Mouse (Mus musculus): Measurements from ENCODE around the gene Emsy. TPM values are rescaled to one million over a fixed set of nuclear protein-coding genes. Genes with fewer than 3 reads are reported as not detected.

The Emsy gene
- polyA plus RNA-seq, 1 experiment, result 20.9 TPM

GRCm38 (mm10) chr7:98597402-98597801, 59.2 kb downstream of the Emsy start:
- WGBS, result 81% methylated on average over 8 of the region's 8 CpGs
- H3K27me3 ChIP-seq (replicated peaks; ENCODE audit: control insufficient read depth, insufficient read depth, low read length), result no peaks in the 10 kb centered on the region
- H3K4me1 ChIP-seq (ENCODE audit: control insufficient read depth, insufficient read depth, low read length), result no peaks in the 10 kb centered on the region
- no peak overlapping the region for H3K27ac ChIP-seq (ENCODE audit: insufficient read depth, low read depth, low read length)
- DNase-seq, result no peak
- H3K36me3 ChIP-seq (ENCODE audit: control insufficient read depth, insufficient read depth, low read length), result no peaks in the 10 kb centered on the region; the same call in none of the 2 replicates
- H3K4me3 ChIP-seq (ENCODE audit: insufficient read depth, low read depth, low read length), result no peak overlapping the region
- TF ChIP-seq CTCF (conservative IDR thresholded peaks at IDR 0.05; ENCODE audit: insufficient read depth, insufficient read length, low read depth, low read length) (no peak), POLR2A (IDR thresholded peaks at IDR 0.05; ENCODE audit: low read depth, low read length) (no peak)

- no peaks in the 10 kb centered on the region; the same call in none of the 2 replicates for H3K36me3 ChIP-seq (ENCODE audit: control insufficient read depth, insufficient read depth, low read length)
These were observed 61.9 kb downstream of the Emsy start for GRCm38 (mm10) chr7:98594731-98595130.

GRCm38 (mm10) chr7:98593276-98593675, 63.3 kb downstream of the Emsy start:
- TF ChIP-seq POLR2A (IDR thresholded peaks at IDR 0.05; ENCODE audit: low read depth, low read length) (no peak), CTCF (conservative IDR thresholded peaks at IDR 0.05; ENCODE audit: insufficient read depth, insufficient read length, low read depth, low read length) (no peak)
- Histone ChIP-seq H3K36me3 (ENCODE audit: control insufficient read depth, insufficient read depth, low read length) (no peaks in the 10 kb centered on the region; the same call in none of the 2 replicates), H3K27me3 (replicated peaks; ENCODE audit: control insufficient read depth, insufficient read depth, low read length) (no peaks in the 10 kb centered on the region), H3K4me3 (ENCODE audit: insufficient read depth, low read depth, low read length) (no peak overlapping the region), H3K27ac (ENCODE audit: insufficient read depth, low read depth, low read length) (no peak overlapping the region), H3K4me1 (ENCODE audit: control insufficient read depth, insufficient read depth, low read length) (no peaks in the 10 kb centered on the region)
- DNase-seq, result no peak
- WGBS, result 90% methylated on average over 6 of the region's 6 CpGs

More at GRCm38 (mm10) chr7:98594731-98595130, 61.9 kb downstream of the Emsy start:
- H3K27me3 ChIP-seq (replicated peaks; ENCODE audit: control insufficient read depth, insufficient read depth, low read length), result no peaks in the 10 kb centered on the region
- TF ChIP-seq CTCF (conservative IDR thresholded peaks at IDR 0.05; ENCODE audit: insufficient read depth, insufficient read length, low read depth, low read length) (no peak), POLR2A (IDR thresholded peaks at IDR 0.05; ENCODE audit: low read depth, low read length) (no peak)
- H3K4me3 ChIP-seq (ENCODE audit: insufficient read depth, low read depth, low read length), result no peak overlapping the region
- DNase-seq, result no peak
- 90% methylated on average over 4 of the region's 4 CpGs for WGBS
- H3K4me1 ChIP-seq (ENCODE audit: control insufficient read depth, insufficient read depth, low read length), result no peaks in the 10 kb centered on the region
- H3K27ac ChIP-seq (ENCODE audit: insufficient read depth, low read depth, low read length), result no peak overlapping the region

GRCm38 (mm10) chr7:98589028-98589427, 67.6 kb downstream of the Emsy start:
- Histone ChIP-seq H3K4me3 (ENCODE audit: insufficient read depth, low read depth, low read length) (no peak overlapping the region), H3K27ac (ENCODE audit: insufficient read depth, low read depth, low read length) (no peak overlapping the region), H3K27me3 (replicated peaks; ENCODE audit: control insufficient read depth, insufficient read depth, low read length) (no peaks in the 10 kb centered on the region), H3K4me1 (ENCODE audit: control insufficient read depth, insufficient read depth, low read length) (peaks cover 3% of the 10 kb centered on the region; the same call in 1 of the 2 replicates), H3K36me3 (ENCODE audit: control insufficient read depth, insufficient read depth, low read length) (no peaks in the 10 kb centered on the region; the same call in 1 of the 2 replicates)
- peak; percentile 46 for DNase-seq
- 0 out of 2 replicates have a peak, but pooled peaks have one; percentile 10 for TF ChIP-seq CTCF (conservative IDR thresholded peaks at IDR 0.05; ENCODE audit: insufficient read depth, insufficient read length, low read depth, low read length)
- TF ChIP-seq POLR2A (IDR thresholded peaks at IDR 0.05; ENCODE audit: low read depth, low read length), result no peak
- 52% methylated on average over 3 of the region's 3 CpGs for WGBS

GRCm38 (mm10) chr7:98586313-98586712, 70.3 kb downstream of the Emsy start:
- Histone ChIP-seq H3K4me1 (ENCODE audit: control insufficient read depth, insufficient read depth, low read length) (peaks cover 3% of the 10 kb centered on the region; the same call in 1 of the 2 replicates), H3K36me3 (ENCODE audit: control insufficient read depth, insufficient read depth, low read length) (no peaks in the 10 kb centered on the region; the same call in 1 of the 2 replicates), H3K4me3 (ENCODE audit: insufficient read depth, low read depth, low read length) (no peak overlapping the region), H3K27ac (ENCODE audit: insufficient read depth, low read depth, low read length) (no peak overlapping the region), H3K27me3 (replicated peaks; ENCODE audit: control insufficient read depth, insufficient read depth, low read length) (no peaks in the 10 kb centered on the region)
- WGBS, result 50% methylated on average over 3 of the region's 3 CpGs
- peak; percentile 52 for DNase-seq
- TF ChIP-seq CTCF (conservative IDR thresholded peaks at IDR 0.05; ENCODE audit: insufficient read depth, insufficient read length, low read depth, low read length) (no peak), POLR2A (IDR thresholded peaks at IDR 0.05; ENCODE audit: low read depth, low read length) (no peak)

GRCm38 (mm10) chr7:98584555-98584954, 72.0 kb downstream of the Emsy start:
- Histone ChIP-seq H3K4me1 (ENCODE audit: control insufficient read depth, insufficient read depth, low read length) (peaks cover 3% of the 10 kb centered on the region; the same call in 1 of the 2 replicates), H3K27ac (ENCODE audit: insufficient read depth, low read depth, low read length) (no peak overlapping the region), H3K4me3 (ENCODE audit: insufficient read depth, low read depth, low read length) (no peak overlapping the region), H3K36me3 (ENCODE audit: control insufficient read depth, insufficient read depth, low read length) (no peaks in the 10 kb centered on the region), H3K27me3 (replicated peaks; ENCODE audit: control insufficient read depth, insufficient read depth, low read length) (no peaks in the 10 kb centered on the region)
- DNase-seq, result no peak
- WGBS, result 53% methylated on average over 3 of the region's 3 CpGs
- TF ChIP-seq CTCF (conservative IDR thresholded peaks at IDR 0.05; ENCODE audit: insufficient read depth, insufficient read length, low read depth, low read length) (no peak), POLR2A (IDR thresholded peaks at IDR 0.05; ENCODE audit: low read depth, low read length) (no peak)

GRCm38 (mm10) chr7:98581266-98581665, 75.3 kb downstream of the Emsy start:
- Histone ChIP-seq H3K27ac (ENCODE audit: insufficient read depth, low read depth, low read length) (no peak overlapping the region), H3K4me3 (ENCODE audit: insufficient read depth, low read depth, low read length) (no peak overlapping the region), H3K27me3 (replicated peaks; ENCODE audit: control insufficient read depth, insufficient read depth, low read length) (no peaks in the 10 kb centered on the region), H3K36me3 (ENCODE audit: control insufficient read depth, insufficient read depth, low read length) (no peaks in the 10 kb centered on the region), H3K4me1 (ENCODE audit: control insufficient read depth, insufficient read depth, low read length) (no peaks in the 10 kb centered on the region)
- TF ChIP-seq CTCF (conservative IDR thresholded peaks at IDR 0.05; ENCODE audit: insufficient read depth, insufficient read length, low read depth, low read length) (no peak), POLR2A (IDR thresholded peaks at IDR 0.05; ENCODE audit: low read depth, low read length) (no peak)
- no peak for DNase-seq
- 80% methylated on average over 4 of the region's 4 CpGs for WGBS

Data from kidney, adult 2 months (tissue).